Mouse (Mus musculus) retina, adult 2 months (tissue): ENCODE results near the gene Gm48552.

Experiments
- DNase-seq: peaks from one replicate; pipeline ENCODE4 v3.0.0-alpha.2; 2012; ENCODE audit warnings: low read depth, low spot score

Gm48552 gene

DNA sequence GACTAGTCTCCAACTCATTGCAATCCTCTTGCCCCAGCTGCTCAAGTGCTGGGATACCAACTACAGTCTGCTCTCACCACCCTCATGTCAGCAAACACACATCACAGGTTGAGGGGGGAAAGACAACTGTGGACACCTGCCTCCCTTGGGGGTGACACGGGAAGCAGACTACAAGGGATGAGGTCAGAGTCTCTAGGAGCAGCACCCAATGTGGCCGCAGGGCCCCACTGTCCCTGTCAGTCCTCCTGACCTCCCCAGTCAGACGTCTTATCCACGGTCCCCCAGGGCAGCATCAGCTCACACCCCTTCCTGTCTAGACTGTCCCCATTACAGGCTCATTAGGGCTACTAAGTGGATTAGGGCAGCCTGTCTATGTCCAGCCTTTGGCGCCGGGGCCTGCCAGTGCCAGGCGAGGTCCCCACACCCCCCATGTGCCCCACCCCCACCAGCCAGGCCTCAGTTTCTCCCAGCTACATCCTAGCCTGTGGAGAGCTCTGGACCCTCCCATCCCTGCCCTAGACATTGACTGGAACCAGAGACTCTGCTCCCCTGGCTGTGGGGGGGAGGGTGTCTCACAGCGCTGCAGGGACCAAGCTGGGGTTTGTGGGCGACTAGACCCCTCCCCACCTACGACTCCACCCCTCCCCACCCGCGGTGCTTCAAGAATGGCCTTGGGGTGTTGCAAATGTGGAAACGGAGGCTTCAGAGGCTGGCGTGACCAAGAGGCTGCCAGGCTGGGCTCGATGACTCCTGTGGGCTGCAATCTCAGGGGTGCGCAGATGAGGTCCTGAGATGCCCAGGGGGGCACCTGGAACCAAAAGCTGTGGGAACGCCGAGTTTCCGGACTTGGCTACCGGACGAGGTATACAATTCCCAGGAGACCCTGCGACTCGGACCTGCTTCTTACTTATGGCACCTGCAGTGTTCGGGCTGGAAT lies 18.0 kb downstream of the Gm48552 start:
- DNase-seq = peak; percentile 82

DNA sequence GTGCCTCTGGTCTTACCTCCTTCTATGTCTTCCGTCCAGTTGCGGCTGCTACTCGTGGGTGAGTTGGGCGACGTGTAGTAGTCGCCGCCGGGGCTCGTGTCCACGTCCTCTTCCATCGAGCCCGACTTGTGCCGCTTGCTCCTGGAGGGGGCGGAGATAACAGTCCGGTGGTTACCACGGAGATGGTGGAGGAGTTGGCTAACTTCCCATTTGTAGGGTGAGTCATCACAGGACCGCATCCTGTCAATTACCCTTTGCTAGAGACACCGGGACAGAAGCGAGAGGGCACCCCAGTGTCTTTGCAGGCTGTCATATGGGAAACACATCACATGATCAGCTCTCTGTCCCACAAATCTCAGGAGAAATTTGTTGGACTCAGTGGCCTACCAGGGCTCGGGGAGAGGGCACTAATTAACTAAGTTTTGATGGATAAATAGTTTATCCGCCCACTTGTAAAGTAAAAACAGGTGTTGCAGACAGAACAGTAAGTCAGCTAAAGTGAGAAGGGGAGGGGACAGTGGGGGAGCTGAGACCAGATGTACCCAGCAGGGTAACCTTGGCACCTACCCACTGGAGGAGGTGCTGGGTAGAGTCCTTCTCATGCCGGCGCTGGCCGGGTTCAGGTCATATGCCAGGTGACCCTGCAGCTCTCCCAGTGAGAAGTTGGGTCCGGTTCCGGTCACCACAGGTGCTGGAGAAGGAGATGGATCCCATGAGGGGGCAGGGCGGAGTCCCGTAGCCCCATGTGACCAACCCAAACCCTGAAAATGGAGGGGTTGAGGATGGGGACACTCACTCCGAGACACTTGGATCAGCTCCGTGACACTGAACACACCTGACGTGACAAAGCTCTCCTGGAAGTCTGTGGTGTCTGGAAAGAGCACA lies 19.0 kb downstream of the Gm48552 start:
- DNase-seq = peak; percentile 65

DNA sequence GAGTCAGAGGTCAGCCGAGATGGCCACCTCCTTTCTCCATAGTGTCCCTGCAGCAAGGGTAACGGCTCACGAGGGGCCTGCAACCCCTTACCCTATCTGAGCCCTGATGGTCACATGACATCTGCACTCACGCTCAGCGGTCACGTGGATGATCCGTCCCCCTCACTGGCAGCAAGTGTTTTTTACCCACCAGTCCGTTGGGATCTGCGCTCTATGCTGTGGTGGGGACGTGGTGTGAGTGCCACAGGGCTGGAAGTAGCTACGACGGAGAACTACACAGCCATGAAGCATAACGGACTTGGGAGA lies 19.6 kb downstream of the Gm48552 start:
- no peak for DNase-seq

GRCm38 (mm10) chr10:81408871-81409291 lies 20.1 kb downstream of the Gm48552 start:
- no peak for DNase-seq

DNA sequence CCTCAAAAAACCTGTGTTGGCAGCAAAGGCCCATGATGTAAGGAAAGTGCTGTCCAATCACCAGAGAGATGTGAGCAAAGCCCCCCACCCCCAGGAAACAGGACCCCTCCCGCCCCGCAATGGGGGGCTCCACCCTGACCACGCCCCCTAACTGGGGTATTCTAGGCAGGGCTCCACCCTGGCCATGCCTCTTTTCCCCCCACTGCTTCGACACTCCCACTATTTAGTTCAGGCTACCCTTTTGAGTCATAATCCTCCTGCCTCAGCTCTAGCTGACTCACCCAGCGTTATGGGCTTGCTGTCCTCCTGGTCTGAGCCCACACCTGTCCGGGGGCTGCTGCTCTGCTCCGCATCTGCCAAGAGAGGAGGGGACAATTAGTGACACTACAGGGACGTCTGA lies 20.5 kb downstream of the Gm48552 start:
- no peak for DNase-seq

DNA sequence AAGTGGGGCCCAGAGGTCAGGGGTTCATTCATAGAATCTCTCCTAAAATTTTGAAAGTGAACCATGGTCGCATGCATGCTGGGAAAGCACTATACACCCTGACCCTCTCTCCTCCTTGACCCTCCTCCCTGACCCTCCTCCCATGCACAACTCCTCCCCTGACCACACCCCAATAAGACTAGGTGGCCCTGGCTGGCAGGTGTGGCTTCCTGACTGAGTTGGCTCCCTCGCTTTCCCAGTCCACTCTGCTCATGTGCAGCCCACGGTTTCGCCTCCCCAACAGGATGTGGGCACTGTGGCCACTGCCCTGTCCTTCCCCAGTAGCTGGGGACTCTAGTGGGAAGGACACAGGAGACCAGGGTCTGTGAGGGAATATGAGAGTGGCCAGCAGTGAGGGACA lies 21.5 kb downstream of the Gm48552 start:
- no peak for DNase-seq

- no peak for DNase-seq
These were observed 22.2 kb downstream of the Gm48552 start for GRCm38 (mm10) chr10:81410981-81411380.

DNA sequence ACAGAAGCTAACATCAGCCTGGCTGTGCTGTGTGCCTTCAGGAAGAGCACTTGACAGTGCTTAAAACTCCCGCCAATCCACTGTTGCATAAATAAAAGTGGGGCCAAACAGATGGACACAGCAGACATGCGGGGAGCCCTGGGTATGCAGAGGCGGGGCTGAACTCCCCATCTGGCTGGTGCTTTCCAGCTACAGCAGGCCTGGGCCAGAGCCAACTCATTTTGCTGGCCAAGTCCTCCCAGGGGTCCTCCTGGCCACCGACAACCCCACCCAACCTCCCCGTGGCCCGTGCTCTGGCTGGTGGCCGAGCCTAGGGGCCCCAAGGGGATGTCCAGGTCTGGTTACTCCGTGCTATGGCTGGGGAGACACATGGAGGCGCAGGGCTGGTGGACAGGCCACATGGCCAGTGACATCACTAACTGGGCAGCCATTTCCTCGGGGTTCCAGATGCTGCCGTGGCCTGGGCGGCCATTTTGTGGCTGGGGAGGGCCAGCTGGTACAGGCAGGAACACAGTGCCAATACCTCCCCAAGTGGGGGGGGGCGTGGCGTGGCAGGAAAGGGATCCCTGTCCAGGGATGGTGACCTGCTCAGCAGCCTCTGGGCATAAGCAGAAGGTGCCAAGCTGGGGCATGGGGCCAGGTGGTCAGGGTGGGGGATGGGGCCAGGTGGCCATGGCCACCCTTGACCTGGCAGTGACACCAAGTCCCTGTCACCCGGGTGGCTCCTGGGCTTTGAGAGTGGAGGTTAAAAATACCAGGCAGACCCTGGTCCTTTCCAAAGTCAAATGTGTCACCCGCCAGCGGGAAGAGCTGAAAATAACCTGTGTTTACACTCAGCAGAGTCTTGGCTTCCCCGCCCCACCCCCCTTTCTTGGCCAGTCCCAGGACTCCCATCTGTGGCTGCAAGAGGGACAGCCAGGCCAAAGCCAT lies 22.9 kb downstream of the Gm48552 start:
- DNase-seq = peak; percentile 56

DNA sequence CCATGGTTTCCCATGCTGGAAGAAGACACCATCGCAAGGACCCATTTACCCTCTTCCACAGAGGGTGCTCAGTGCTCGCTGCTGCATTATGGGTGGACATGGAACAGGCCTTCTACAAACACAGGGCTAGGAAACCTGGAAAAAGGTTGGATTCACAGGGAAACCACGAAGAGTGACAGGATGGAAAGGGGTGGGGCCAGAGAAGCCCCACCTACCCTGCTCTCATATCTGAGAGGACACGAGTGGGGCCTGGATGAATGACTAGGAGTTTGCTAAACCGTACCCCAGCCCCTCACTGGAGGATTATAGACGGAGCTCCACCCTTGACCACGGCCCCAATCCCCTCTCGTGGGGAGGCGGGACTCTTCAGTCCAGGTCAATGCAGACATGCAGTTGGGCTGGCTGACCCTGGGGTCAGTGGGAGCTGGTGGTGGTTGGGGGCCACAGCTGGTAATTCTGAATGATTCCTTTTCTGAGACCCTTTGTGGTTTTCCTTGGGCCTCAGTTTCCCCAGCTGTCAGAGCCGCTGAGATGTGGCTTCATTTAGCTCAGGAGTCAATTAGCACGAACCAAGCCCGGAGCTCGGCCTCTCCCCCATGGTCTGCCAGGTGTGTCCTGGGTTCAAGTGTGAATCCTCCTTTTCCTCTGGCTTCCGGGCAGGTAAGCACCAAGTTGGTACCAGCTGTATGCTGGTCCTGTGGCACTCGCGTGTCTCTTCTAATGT lies 23.9 kb downstream of the Gm48552 start:
- no peak for DNase-seq

GRCm38 (mm10) chr10:81413310-81414261 lies 24.8 kb downstream of the Gm48552 start:
- peak; percentile 81 for DNase-seq

DNA sequence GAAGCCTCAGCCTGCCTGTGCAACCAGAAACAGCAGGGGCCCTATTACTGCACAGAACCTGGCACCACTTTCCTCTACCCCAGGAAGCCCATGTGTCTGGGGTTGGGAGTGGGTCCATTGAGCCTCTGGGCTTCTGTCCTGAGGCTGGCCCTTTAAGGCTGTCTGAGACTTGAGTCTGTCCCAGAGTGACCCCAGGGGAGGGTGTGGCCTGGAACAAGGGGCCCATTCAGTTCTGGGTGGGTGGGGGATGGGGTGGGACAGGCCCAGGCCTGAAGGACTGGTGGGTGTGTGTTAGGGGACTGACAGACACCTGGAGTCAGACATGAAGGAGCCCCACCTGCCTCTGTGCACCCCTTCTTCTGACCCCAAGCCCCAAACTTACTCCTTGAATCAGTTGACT lies 25.9 kb downstream of the Gm48552 start:
- no peak for DNase-seq

GRCm38 (mm10) chr10:81415146-81415545 lies 26.3 kb downstream of the Gm48552 start:
- DNase-seq = no peak

GRCm38 (mm10) chr10:81415549-81416310 lies 26.9 kb downstream of the Gm48552 start:
- DNase-seq = no peak

- peak; percentile 59 for DNase-seq
These were observed 27.9 kb downstream of the Gm48552 start for GRCm38 (mm10) chr10:81416581-81417226.

DNA sequence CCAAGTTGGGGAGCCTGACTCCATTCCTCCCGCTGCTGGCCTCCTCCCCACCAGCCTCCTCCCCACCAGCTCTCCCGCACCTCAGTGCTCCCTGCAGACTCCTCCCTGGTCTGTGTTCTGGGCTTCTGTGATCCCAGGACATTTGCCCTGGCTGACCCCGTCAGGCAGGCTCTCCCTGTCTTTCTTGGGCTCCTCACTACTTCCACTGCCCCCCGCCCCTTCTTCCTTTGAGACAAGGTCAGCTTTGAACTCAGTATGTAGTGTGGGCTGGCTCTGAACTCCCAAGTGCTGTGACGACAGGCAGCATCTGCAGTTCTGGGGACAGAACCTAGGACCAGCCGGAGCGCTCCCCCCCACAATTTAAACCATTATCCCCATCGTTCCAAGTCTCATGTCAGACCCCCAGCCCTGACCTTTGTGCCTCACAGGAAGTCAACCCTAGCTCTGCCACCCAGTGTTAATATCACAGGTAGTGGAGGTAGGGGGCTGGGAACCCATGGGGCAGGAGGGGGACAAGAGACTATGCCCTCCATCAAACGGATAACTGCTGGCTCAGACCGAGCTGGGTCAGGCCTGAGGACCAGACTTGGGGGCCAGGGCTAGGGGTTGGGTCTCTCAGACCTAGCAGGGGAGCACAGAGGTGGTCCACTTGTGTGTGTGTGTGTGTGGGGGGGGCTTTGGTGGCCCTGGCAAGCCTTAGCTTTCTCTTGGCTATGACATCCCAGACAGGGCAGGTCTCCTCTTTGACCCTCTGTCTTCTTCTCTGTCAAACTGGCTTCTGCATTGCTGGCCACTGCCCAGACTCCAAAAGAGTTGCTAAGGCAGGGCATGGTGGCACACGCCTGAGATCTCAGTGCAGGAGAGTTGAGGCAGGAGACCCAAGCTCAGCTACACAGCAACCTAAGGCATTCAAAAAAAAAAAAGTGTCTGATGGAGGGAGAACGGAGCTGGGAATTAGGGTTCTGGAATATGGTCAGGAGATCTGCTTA lies 28.7 kb downstream of the Gm48552 start:
- no peak for DNase-seq

GRCm38 (mm10) chr10:81418216-81419070 lies 29.6 kb downstream of the Gm48552 start:
- DNase-seq = no peak
